Mouse (Mus musculus): ENCODE measurements around the gene Grid2. TPM values are rescaled to one million over a fixed set of nuclear protein-coding genes. Genes with fewer than 3 reads are reported as not detected.

The Grid2 gene
- total and polyA plus RNA-seq, 3 experiments: not detected

DNA sequence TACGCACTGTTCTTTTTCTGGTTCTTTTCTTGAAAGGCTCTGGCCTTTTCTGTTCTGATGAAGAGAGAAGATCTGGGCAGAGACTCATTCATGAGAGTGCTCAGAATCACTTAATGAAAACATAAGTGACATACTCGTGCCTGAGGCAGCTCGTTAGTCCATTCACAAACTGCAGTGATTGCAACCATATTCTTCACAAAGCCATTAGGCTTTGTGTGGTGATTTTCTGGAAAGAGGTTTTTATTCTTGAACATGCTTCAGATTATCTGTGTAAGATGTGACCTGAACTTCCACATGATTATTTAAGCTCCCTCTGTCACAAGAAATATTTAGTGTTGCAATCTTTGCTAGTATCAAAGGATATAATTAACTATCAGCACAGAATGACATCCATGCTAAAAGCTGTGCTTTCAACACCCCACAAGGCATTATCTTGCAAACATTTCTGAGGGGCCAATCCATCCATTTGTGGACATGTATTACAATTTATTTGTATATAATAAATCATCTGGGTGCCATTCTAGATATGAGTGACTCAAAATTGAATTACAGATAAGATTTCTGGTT lies 86.8 kb downstream of the Grid2 start:
- H3K4me3 ChIP-seq (ENCODE audit: control insufficient read depth in 1 of 2, insufficient read depth in 1 of 2, low read depth in 2 of 2, low read length in 2 of 2): no peak overlapping the region
- no peaks in the 10 kb centered on the region for H3K27me3 ChIP-seq (ENCODE audit: control insufficient read depth in 1 of 2, insufficient read depth in 2 of 2, low read length in 2 of 2)
- DNase-seq (ENCODE audit: low read depth, low spot score): no peak
- no peaks in the 10 kb centered on the region for H3K9me3 ChIP-seq (replicated peaks; ENCODE audit: insufficient read depth, low read length)
- no peak overlapping the region for H3K27ac ChIP-seq (ENCODE audit: control insufficient read depth, low read depth, low read length)
- no peaks in the 10 kb centered on the region for H3K79me2 ChIP-seq (ENCODE audit: control insufficient read depth, insufficient read depth, low read length, poor library complexity)
- no peaks in the 10 kb centered on the region for H3K4me1 ChIP-seq (ENCODE audit: control insufficient read depth in 1 of 2, insufficient read depth in 2 of 2, low read length in 2 of 2)
- no peak overlapping the region for H3K9ac ChIP-seq (ENCODE audit: control insufficient read depth, low read depth, low read length, poor library complexity, severe bottlenecking)
- TF ChIP-seq SMC3 (IDR thresholded peaks at IDR 0.05; ENCODE audit: low read depth, low read length): no peak
- no peak for TF ChIP-seq MAFK (IDR thresholded peaks at IDR 0.05; ENCODE audit: borderline replicate concordance, low read depth, low read length)
- TF ChIP-seq MAX (IDR thresholded peaks at IDR 0.05; ENCODE audit: low read length): no peak
- TF ChIP-seq TAL1 (IDR thresholded peaks at IDR 0.05; ENCODE audit: low read length): no peak
- no peak for TF ChIP-seq ETS1 (IDR thresholded peaks at IDR 0.05; ENCODE audit: low read depth, low read length)
- TF ChIP-seq POLR2AphosphoS5 (IDR thresholded peaks at IDR 0.05; ENCODE audit: borderline replicate concordance, low read depth, low read length): no peak
- TF ChIP-seq USF1 (IDR thresholded peaks at IDR 0.05; ENCODE audit: low read depth, low read length): no peak
- no peak for TF ChIP-seq NELFE (IDR thresholded peaks at IDR 0.05; ENCODE audit: low read depth, low read length)
- no peak for TF ChIP-seq UBTF (IDR thresholded peaks at IDR 0.05; ENCODE audit: borderline replicate concordance, insufficient read depth, low read depth, low read length)
- H3K36me3 ChIP-seq (ENCODE audit: control insufficient read depth in 1 of 2, insufficient read depth in 2 of 2, low read length in 2 of 2): no peaks in the 10 kb centered on the region

DNA sequence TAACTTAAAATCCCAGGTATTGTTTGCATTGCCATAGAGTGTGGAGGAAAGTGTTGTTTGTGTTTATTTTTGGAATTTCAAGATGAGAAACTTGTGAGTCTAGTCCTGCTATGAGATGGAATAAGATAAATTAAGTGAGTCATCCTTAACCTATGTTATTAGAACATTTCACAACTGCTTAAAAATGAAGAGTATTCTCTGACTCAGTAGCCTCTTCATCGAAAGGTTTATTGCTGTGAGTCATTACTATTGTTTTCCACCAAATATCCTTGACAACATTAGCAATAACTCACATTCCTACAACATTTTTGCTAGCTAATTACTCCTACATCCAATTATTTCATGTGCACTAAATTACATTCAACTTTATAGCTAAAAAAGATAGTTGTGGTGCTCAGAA lies 91.3 kb downstream of the Grid2 start:
- H3K79me2 ChIP-seq (ENCODE audit: control insufficient read depth, insufficient read depth, low read length, poor library complexity): no peaks in the 10 kb centered on the region
- DNase-seq (ENCODE audit: low read depth, low spot score): no peak
- no peak overlapping the region for H3K27ac ChIP-seq (ENCODE audit: control insufficient read depth, low read depth, low read length)
- no peaks in the 10 kb centered on the region for H3K9me3 ChIP-seq (replicated peaks; ENCODE audit: insufficient read depth, low read length)
- H3K4me1 ChIP-seq (ENCODE audit: control insufficient read depth in 1 of 2, insufficient read depth in 2 of 2, low read length in 2 of 2): no peaks in the 10 kb centered on the region
- H3K27me3 ChIP-seq (ENCODE audit: control insufficient read depth in 1 of 2, insufficient read depth in 2 of 2, low read length in 2 of 2): no peaks in the 10 kb centered on the region
- H3K36me3 ChIP-seq (ENCODE audit: control insufficient read depth in 1 of 2, insufficient read depth in 2 of 2, low read length in 2 of 2): no peaks in the 10 kb centered on the region
- no peak overlapping the region for H3K9ac ChIP-seq (ENCODE audit: control insufficient read depth, low read depth, low read length, poor library complexity, severe bottlenecking)
- no peak overlapping the region for H3K4me3 ChIP-seq (ENCODE audit: control insufficient read depth in 1 of 2, insufficient read depth in 1 of 2, low read depth in 2 of 2, low read length in 2 of 2)
- TF ChIP-seq MYC (IDR thresholded peaks at IDR 0.05; ENCODE audit: low read depth, low read length) (no peak), ZNF384 (IDR thresholded peaks at IDR 0.05; ENCODE audit: low read depth, low read length) (no peak), ELF1 (IDR thresholded peaks at IDR 0.05; ENCODE audit: low read depth, low read length) (no peak), MAZ (IDR thresholded peaks at IDR 0.05; ENCODE audit: low read depth, low read length) (no peak), EP300 (IDR thresholded peaks at IDR 0.05; ENCODE audit: low read depth in 1 of 2, low read length in 2 of 2) (no peak), ZC3H11A (IDR thresholded peaks at IDR 0.05; ENCODE audit: low read depth, low read length) (no peak), MEF2A (IDR thresholded peaks at IDR 0.05; ENCODE audit: extremely low read depth, insufficient replicate concordance, low read depth, low read length, poor library complexity, severe bottlenecking) (no peak), ETS1 (IDR thresholded peaks at IDR 0.05; ENCODE audit: low read depth, low read length) (no peak), USF1 (IDR thresholded peaks at IDR 0.05; ENCODE audit: low read depth, low read length) (no peak), POLR2A (IDR thresholded peaks at IDR 0.05; ENCODE audit: control insufficient read depth in 1 of 2, insufficient read depth in 1 of 2, low read depth in 1 of 2, low read length in 2 of 2, poor library complexity in 1 of 2) (no peak), MYB (IDR thresholded peaks at IDR 0.05; ENCODE audit: low read depth, low read length) (no peak), KAT2A (conservative IDR thresholded peaks at IDR 0.05; ENCODE audit: low read depth, low read length) (no peak), CTCF (IDR thresholded peaks at IDR 0.05 in 2 of 3, conservative IDR thresholded peaks at IDR 0.05 in 1 of 3; ENCODE audit: control insufficient read depth in 1 of 3, insufficient read depth in 1 of 3, low read depth in 2 of 3, low read length in 3 of 3, poor library complexity in 1 of 3, severe bottlenecking in 1 of 3) (no peak), JUND (IDR thresholded peaks at IDR 0.05; ENCODE audit: low read depth, low read length) (no peak), MAX (IDR thresholded peaks at IDR 0.05; ENCODE audit: low read length) (no peak)

Measured in MEL (cell line).